Comparison of ENCODE assay signal across 8 mouse cellular contexts in genomic region chr2:18609075-18609867, GRCm38 (mm10).
DNase-seq lines count a peak whose midpoint lies in the region; ATAC-seq and TF ChIP-seq lines count a peak whose summit lies in the region.

No protein-coding gene starts in this region.

- peak overlapping the region; percentile 61 for H3K4me3 ChIP-seq in layer of hippocampus, adult 2 months
- H3K4me3 ChIP-seq in embryonic facial prominence, embryonic 12.5 days, result peak overlapping the region; percentile 38
- H3K4me3 ChIP-seq in limb, embryonic 12.5 days (replicated peaks), result peak overlapping the region; percentile 40
- no peak overlapping the region for H3K4me3 ChIP-seq in myocyte

- 1% methylated on average over 51 of the region's 51 CpGs for WGBS in embryonic facial prominence, embryonic 12.5 days
- WGBS in limb, embryonic 12.5 days, result under 1% methylated on average over 51 of the region's 51 CpGs

- no peak overlapping the region for H3ac ChIP-seq in myocyte (ENCODE audit: control insufficient read depth, insufficient read length)

- peak; percentile 64; the same call in 1 of the 2 replicates for ATAC-seq in embryonic facial prominence, embryonic 12.5 days (ENCODE audit: insufficient number of reproducible peaks, insufficient read depth, low FRiP score, low TSS enrichment)
- peak; percentile 47; the same call in 1 of the 2 replicates for ATAC-seq in limb, embryonic 12.5 days (ENCODE audit: insufficient number of reproducible peaks, insufficient read depth, low FRiP score, low TSS enrichment, low read depth)

- H3K36me3 ChIP-seq in embryonic facial prominence, embryonic 12.5 days, result no peaks in the 10 kb centered on the region
- no peaks in the 10 kb centered on the region for H3K36me3 ChIP-seq in limb, embryonic 12.5 days
- H3K36me3 ChIP-seq in myocyte (ENCODE audit: control insufficient read depth, insufficient read depth), result no peaks in the 10 kb centered on the region

- H3K9ac ChIP-seq in embryonic facial prominence, embryonic 12.5 days, result peak overlapping the region; percentile 48; the same call in 1 of the 2 replicates
- peak overlapping the region; percentile 54 for H3K9ac ChIP-seq in limb, embryonic 12.5 days (replicated peaks)

- peaks cover 37% of the 10 kb centered on the region for H3K27me3 ChIP-seq in embryonic facial prominence, embryonic 12.5 days
- peaks cover 47% of the 10 kb centered on the region for H3K27me3 ChIP-seq in limb, embryonic 12.5 days
- H3K27me3 ChIP-seq in myocyte (ENCODE audit: control insufficient read depth, insufficient read depth, insufficient read length), result peaks cover 22% of the 10 kb centered on the region

- no peak for DNase-seq in layer of hippocampus, adult 2 months (ENCODE audit: low spot score in 2 of 2)
- no peak for DNase-seq in layer of hippocampus, adult 9-10 months (ENCODE audit: low spot score)
- peak; percentile 33 for DNase-seq in ZHBTc4 (ENCODE audit: low read depth, low spot score)
- DNase-seq in heart, postnatal 36 days, result peak; percentile 26 to 35
- DNase-seq in thymus, postnatal 4 days, result peak; percentile 61

- peak overlapping the region; percentile 86 for H3K27ac ChIP-seq in layer of hippocampus, adult 2 months
- H3K27ac ChIP-seq in embryonic facial prominence, embryonic 12.5 days, result no peak overlapping the region
- no peak overlapping the region for H3K27ac ChIP-seq in limb, embryonic 12.5 days

- intact Hi-C loops in heart, postnatal 36 days (cut with DNase I), result loop anchor here (2.0 to 10.0 kb wide), 4 partner anchors 22 to 666 kb away; partner anchors contain the start of genes Commd3 and Spag6

- no peaks in the 10 kb centered on the region for H3K9me3 ChIP-seq in embryonic facial prominence, embryonic 12.5 days
- H3K9me3 ChIP-seq in limb, embryonic 12.5 days, result no peaks in the 10 kb centered on the region

- H3K4me1 ChIP-seq in embryonic facial prominence, embryonic 12.5 days, result peaks cover 15% of the 10 kb centered on the region
- H3K4me1 ChIP-seq in limb, embryonic 12.5 days (replicated peaks), result peaks cover 21% of the 10 kb centered on the region

- H3K79me2 ChIP-seq in myocyte (ENCODE audit: control insufficient read depth, insufficient read depth), result no peaks in the 10 kb centered on the region

- H3K4me2 ChIP-seq in embryonic facial prominence, embryonic 12.5 days (replicated peaks), result peak overlapping the region; percentile 67
- H3K4me2 ChIP-seq in limb, embryonic 12.5 days, result peak overlapping the region; percentile 66
- H3K4me2 ChIP-seq in myocyte (ENCODE audit: low read depth), result peak overlapping the region; percentile 55

- no peak for TF ChIP-seq CTCF in layer of hippocampus, adult 2 months (conservative IDR thresholded peaks at IDR 0.05)

- TF ChIP-seq POLR2A in myocyte (IDR thresholded peaks at IDR 0.05; ENCODE audit: insufficient read length, low read depth), result no peak

TF ChIP-seq in myocyte, 11 proteins besides CTCF, POLR2A, EP300 and RAD21:
- no peak for TF ChIP-seq SRF (IDR thresholded peaks at IDR 0.05; ENCODE audit: control insufficient read depth, insufficient read length, low read depth)
- TF ChIP-seq TCF12 (IDR thresholded peaks at IDR 0.05; ENCODE audit: insufficient read depth, poor library complexity, severe bottlenecking), result no peak
- TF ChIP-seq MAX (IDR thresholded peaks at IDR 0.05; ENCODE audit: low read depth), result no peak
- no peak for TF ChIP-seq E2F4 (IDR thresholded peaks at IDR 0.05; ENCODE audit: insufficient read depth)
- TF ChIP-seq MYOG (IDR thresholded peaks at IDR 0.05; ENCODE audit: control insufficient read depth in 1 of 3, insufficient read depth in 1 of 3, insufficient read length in 2 of 3, low read depth in 2 of 3), result no peak
- TF ChIP-seq USF1 (IDR thresholded peaks at IDR 0.05; ENCODE audit: low read depth), result no peak
- TF ChIP-seq REST (IDR thresholded peaks at IDR 0.05; ENCODE audit: insufficient read depth, insufficient read length), result no peak
TF ChIP-seq in myocyte: peak in this region for 0.

Comparison
In these comparisons a context has a peak if more than half of its experiments do, and no peak if none do; other contexts are left out.
1. DNase-seq: peak in ZHBTc4 (single experiment), heart, postnatal 36 days (2 of 2) and thymus, postnatal 4 days (single experiment); none in layer of hippocampus, adult 2 months (0 of 2) and layer of hippocampus, adult 9-10 months (single experiment).
2. Peak in every context shown above with its lines, with median percentiles within 50 percentile points of each other: H3K4me2 ChIP-seq.